ENCODE assay signal across 9 mouse cellular contexts in the genomic region with DNA sequence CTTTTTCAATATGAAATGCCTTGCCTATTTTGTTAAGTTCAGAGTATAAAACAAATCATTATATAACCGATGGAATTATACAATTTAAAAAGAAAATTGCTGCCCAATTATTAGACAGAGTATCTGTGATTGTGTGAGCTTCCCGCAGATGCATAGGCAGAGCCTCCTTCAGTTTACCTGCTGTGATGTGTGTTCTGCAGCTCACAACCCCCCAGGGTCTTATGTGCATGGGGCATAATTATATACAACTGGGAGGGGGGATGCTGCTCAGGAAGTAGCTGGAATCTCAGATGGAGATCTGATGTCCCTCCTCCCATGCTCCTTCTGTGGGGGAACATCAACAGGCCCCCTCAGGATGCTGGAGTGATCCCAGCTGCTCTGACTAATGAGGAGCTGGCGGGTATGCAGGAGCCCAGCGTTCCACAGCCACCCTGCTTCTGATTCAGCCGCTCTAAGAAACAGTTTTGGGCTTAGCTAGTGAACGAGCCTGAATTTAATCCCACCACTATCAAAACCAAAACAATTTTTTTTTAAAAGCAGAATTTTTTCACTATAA. TPM values are rescaled to one million over a fixed set of nuclear protein-coding genes. Genes with fewer than 3 reads are reported as not detected.
DNase-seq lines count a peak whose midpoint lies in the region; ATAC-seq and TF ChIP-seq lines count a peak whose summit lies in the region.
"Had no signal": no experiment of that assay in that cellular context is flagged by ENCODE, and none has a peak within 500 bp of the region (broad histone marks: within the 10 kb centered on the region; RNA-seq: fewer than 3 reads in every experiment).

No protein-coding gene starts in this region.

- H3K4me3 ChIP-seq in kidney, postnatal 0 days (replicated peaks; ENCODE audit: low read depth, low read length): no peak overlapping the region
- no peak overlapping the region for H3K4me3 ChIP-seq in hindbrain, embryonic 14.5 days (replicated peaks; ENCODE audit: low read length)
- no peak overlapping the region for H3K4me3 ChIP-seq in midbrain, embryonic 13.5 days (replicated peaks)

- ATAC-seq in kidney, postnatal 0 days (replicated peaks; ENCODE audit: low FRiP score, low read depth): no peak; the same call in 1 of the 2 replicates
- peak; percentile 66 for ATAC-seq in hindbrain, embryonic 14.5 days (ENCODE audit: low FRiP score)
- peak; percentile 83 for ATAC-seq in midbrain, embryonic 13.5 days

- WGBS in kidney, postnatal 0 days: 52% methylated on average over 6 of the region's 6 CpGs
- 43% methylated on average over 6 of the region's 6 CpGs for WGBS in hindbrain, embryonic 14.5 days
- WGBS in midbrain, embryonic 13.5 days: 41% methylated on average over 6 of the region's 6 CpGs

- H3K9ac ChIP-seq in kidney, postnatal 0 days (ENCODE audit: low read depth, low read length): no peak overlapping the region
- no peak overlapping the region for H3K9ac ChIP-seq in hindbrain, embryonic 14.5 days
- H3K9ac ChIP-seq in midbrain, embryonic 13.5 days (replicated peaks): no peak overlapping the region

- no peak for TF ChIP-seq CTCF in kidney, postnatal 0 days (IDR thresholded peaks at IDR 0.05; ENCODE audit: low read depth)

- H3K27ac ChIP-seq in kidney, postnatal 0 days: no peak overlapping the region
- H3K27ac ChIP-seq in hindbrain, embryonic 14.5 days: no peak overlapping the region
- H3K27ac ChIP-seq in midbrain, embryonic 13.5 days: peak overlapping the region; percentile 64

- intact Hi-C loops in gastrocnemius, postnatal 14 days (cut with DNase I; ENCODE audit: low total_unique reads): no loop called here

- H3K4me2 ChIP-seq in kidney, postnatal 0 days (ENCODE audit: low read length): no peak overlapping the region
- H3K4me2 ChIP-seq in hindbrain, embryonic 14.5 days (replicated peaks): no peak overlapping the region
- H3K4me2 ChIP-seq in midbrain, embryonic 13.5 days (replicated peaks): no peak overlapping the region

- no peaks in the 10 kb centered on the region for H3K27me3 ChIP-seq in kidney, postnatal 0 days (ENCODE audit: insufficient read depth, low read length)
- H3K27me3 ChIP-seq in hindbrain, embryonic 14.5 days (ENCODE audit: control insufficient read depth, insufficient read depth, low read length): no peaks in the 10 kb centered on the region
- H3K27me3 ChIP-seq in midbrain, embryonic 13.5 days: no peaks in the 10 kb centered on the region

- H3K36me3 ChIP-seq in kidney, postnatal 0 days (ENCODE audit: insufficient read depth, low read length): 0 out of 2 replicates have a peak, but pooled peaks cover 9% of the 10 kb centered on the region
- no peaks in the 10 kb centered on the region; the same call in 1 of the 2 replicates for H3K36me3 ChIP-seq in hindbrain, embryonic 14.5 days (replicated peaks; ENCODE audit: control insufficient read depth, insufficient read depth)
- H3K36me3 ChIP-seq in midbrain, embryonic 13.5 days: peaks cover 14% of the 10 kb centered on the region

- H3K4me1 ChIP-seq in kidney, postnatal 0 days (replicated peaks; ENCODE audit: insufficient read depth, low read length): 0 out of 2 replicates have a peak, but pooled peaks cover 3% of the 10 kb centered on the region
- H3K4me1 ChIP-seq in hindbrain, embryonic 14.5 days (replicated peaks; ENCODE audit: control insufficient read depth, insufficient read depth, low read length): 0 out of 2 replicates have a peak, but pooled peaks cover 3% of the 10 kb centered on the region
- peaks cover 7% of the 10 kb centered on the region for H3K4me1 ChIP-seq in midbrain, embryonic 13.5 days (replicated peaks)

- no peaks in the 10 kb centered on the region for H3K9me3 ChIP-seq in kidney, postnatal 0 days (replicated peaks; ENCODE audit: low read length)
- H3K9me3 ChIP-seq in hindbrain, embryonic 14.5 days (ENCODE audit: control insufficient read depth, low read length): no peaks in the 10 kb centered on the region
- H3K9me3 ChIP-seq in midbrain, embryonic 13.5 days: no peaks in the 10 kb centered on the region

- DNase-seq in kidney, postnatal 0 days (ENCODE audit: low spot score): peak; percentile 51
- DNase-seq in kidney, postnatal 36 days: no peak
- DNase-seq in brain, adult 2 months (ENCODE audit: low read depth, low spot score): peak; percentile 84
- no peak for DNase-seq in hindbrain, embryonic 14.5 days (ENCODE audit: low spot score)
- DNase-seq in adrenal gland, postnatal 25 days: no peak
- DNase-seq in gastrocnemius, postnatal 14 days: no peak
- no peak for DNase-seq in urinary bladder, postnatal 36 days (ENCODE audit: low spot score in 2 of 2)
- DNase-seq: thymus, postnatal 36 days had no signal

RNA-seq across cellular contexts. Expression of gene Blzf1, which starts 19.4 kb away (rescaled TPM):
- 25.0 and 29.7 TPM in 2 replicates for polyA plus RNA-seq in kidney, postnatal 0 days (2015; fragmentation: Nextera tagmentation; extraction: Ambion mirVana)
- 25.8 and 29.2 TPM in 2 replicates for polyA plus RNA-seq in hindbrain, embryonic 14.5 days (2014; fragmentation: Nextera tagmentation; extraction: Ambion mirVana)
- polyA plus RNA-seq in midbrain, embryonic 13.5 days (2015; fragmentation: Nextera tagmentation; extraction: Ambion mirVana): 30.7 and 31.3 TPM in 2 replicates
- 27.5 and 30.0 TPM in 2 replicates for total RNA-seq in adrenal gland, postnatal 25 days (2021)
- 10 to 100 TPM; 22.7 to 23.8 TPM for total RNA-seq in gastrocnemius, postnatal 14 days (2021)

RNA-seq across cellular contexts. Expression of gene Nme7, which starts 22.8 kb away (rescaled TPM):
- polyA plus RNA-seq in kidney, postnatal 0 days (2015; fragmentation: Nextera tagmentation; extraction: Ambion mirVana): 41.7 and 42.0 TPM in 2 replicates
- 25.8 and 26.2 TPM in 2 replicates for polyA plus RNA-seq in hindbrain, embryonic 14.5 days (2014; fragmentation: Nextera tagmentation; extraction: Ambion mirVana)
- polyA plus RNA-seq in midbrain, embryonic 13.5 days (2015; fragmentation: Nextera tagmentation; extraction: Ambion mirVana): 32.1 and 38.8 TPM in 2 replicates
- 18.3 and 20.1 TPM in 2 replicates for total RNA-seq in adrenal gland, postnatal 25 days (2021)
- 1 to 10 TPM; 3.0 to 3.1 TPM for total RNA-seq in gastrocnemius, postnatal 14 days (2021)

RNA-seq across cellular contexts. Expression of gene Ccdc181, which starts 51.3 kb away (rescaled TPM):
- 15.7 and 16.6 TPM in 2 replicates for polyA plus RNA-seq in kidney, postnatal 0 days (2015; fragmentation: Nextera tagmentation; extraction: Ambion mirVana)
- 23.4 and 24.5 TPM in 2 replicates for polyA plus RNA-seq in hindbrain, embryonic 14.5 days (2014; fragmentation: Nextera tagmentation; extraction: Ambion mirVana)
- 20.0 and 22.7 TPM in 2 replicates for polyA plus RNA-seq in midbrain, embryonic 13.5 days (2015; fragmentation: Nextera tagmentation; extraction: Ambion mirVana)
- total RNA-seq in adrenal gland, postnatal 25 days (2021): 9.3 and 14.2 TPM in 2 replicates
- 1 to 10 TPM; 5.5 to 5.7 TPM for total RNA-seq in gastrocnemius, postnatal 14 days (2021)

Comparison
In these comparisons a context has a peak if more than half of its experiments do, and no peak if none do; other contexts are left out.
1. DNase-seq: peak in kidney, postnatal 0 days (single experiment) and brain, adult 2 months (single experiment); none in kidney, postnatal 36 days (0 of 2), hindbrain, embryonic 14.5 days (single experiment), adrenal gland, postnatal 25 days (single experiment), gastrocnemius, postnatal 14 days (single experiment) and urinary bladder, postnatal 36 days (0 of 2).